Mouse (Mus musculus) cerebellum, adult (tissue): ENCODE measurements around the gene Pla2g10.
"Not testable (repeated sequence)": the region's sequence is repeated elsewhere in the genome, so short reads cannot be mapped to it uniquely, and the experiment has no call there.

ENCODE experiments used
- ATAC-seq: cut with Nextera tagmentation; 2 replicates; pipeline ENCODE4 v1.9.2; 2017; ENCODE audit warnings: mild to moderate bottlenecking, moderate library complexity, mixed read lengths; ENCODE audit not compliant: insufficient number of reproducible peaks, low FRiP score, low TSS enrichment

The Pla2g10 gene

GRCm38 (mm10) chr16:13730285-13731255 lies at the start of gene Pla2g10:
Gene Pla2g10 (minus strand): TSS chr16:13730983.
- no peak for ATAC-seq

DNA sequence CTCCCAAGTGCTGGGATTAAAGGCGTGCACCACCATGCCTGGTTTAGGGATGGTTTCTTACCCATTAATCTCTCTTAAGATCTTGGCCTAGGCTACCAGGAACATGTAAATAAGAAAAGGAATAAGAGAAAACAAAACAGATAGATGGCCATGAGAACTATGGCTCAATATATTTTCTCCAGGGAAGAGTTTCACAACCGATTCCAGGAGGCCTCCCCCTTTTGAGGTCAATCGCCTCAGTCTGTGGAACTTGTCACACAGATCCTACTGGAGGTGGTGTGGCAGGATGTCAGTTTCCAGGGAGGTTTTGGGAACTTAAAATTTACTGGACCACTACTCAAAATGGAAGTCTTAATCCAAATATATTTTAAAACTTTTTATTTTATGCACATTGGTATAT lies 43.9 kb upstream of the Pla2g10 start:
- not testable (repeated sequence) for ATAC-seq

DNA sequence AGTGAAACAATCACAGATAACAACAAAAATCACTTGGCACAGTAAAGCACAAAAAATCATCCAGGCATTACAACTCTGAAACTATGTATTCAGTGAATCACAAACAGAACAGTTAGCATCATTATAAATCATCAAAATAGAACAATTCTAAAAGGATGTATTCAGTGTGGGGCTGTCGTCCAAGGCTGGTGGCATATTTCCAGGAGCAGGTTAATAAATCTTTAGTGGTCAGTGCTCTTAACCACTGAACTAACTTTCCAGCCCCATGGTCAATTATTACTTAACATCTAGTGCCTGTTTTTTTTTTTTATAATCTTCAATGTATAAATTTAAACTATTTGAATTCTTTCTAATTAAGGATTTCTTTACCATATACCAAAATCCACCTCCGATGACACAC lies 43.2 kb upstream of the Pla2g10 start:
- not testable (repeated sequence) for ATAC-seq

DNA sequence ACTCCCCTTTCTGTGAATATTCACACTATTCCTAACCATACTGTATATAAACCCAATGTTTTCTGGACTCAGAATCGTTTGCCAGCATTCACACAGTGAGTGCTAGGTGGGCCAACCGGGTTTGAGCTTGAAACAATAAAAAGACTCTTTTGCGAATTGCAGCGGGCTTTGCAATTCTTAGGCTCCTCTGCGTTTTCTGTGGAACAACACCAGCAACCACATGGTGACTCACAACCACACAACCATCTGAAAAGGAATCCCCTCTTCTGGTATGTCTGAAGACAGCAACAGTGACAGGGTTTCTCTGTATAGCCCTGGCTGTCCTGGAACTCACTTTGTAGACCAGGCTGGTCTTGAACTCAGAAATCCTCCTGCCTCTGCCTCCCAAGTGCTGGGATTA lies 41.3 kb upstream of the Pla2g10 start:
- not testable (repeated sequence) for ATAC-seq

GRCm38 (mm10) chr16:13771603-13772002 lies 40.8 kb upstream of the Pla2g10 start:
- not testable (repeated sequence) for ATAC-seq

DNA sequence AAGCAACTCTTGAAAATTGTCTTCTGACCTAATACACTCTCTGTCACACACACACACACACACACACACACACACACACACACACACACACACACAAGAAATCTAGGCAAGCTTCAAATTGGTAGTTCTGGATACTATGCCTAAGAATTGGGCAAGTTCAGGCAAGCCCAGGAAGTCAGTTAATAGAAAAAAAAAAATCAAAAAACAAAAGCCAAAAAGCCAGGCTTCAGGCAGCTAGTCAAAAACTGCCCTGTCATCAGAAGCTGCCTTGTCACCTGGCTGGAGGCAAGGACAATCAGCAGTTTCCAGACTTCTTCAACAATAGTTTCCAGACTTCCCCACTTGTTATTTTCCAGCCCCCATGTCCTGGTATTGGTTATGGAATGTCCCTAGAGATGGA lies 35.6 kb upstream of the Pla2g10 start:
- no peak for ATAC-seq

DNA sequence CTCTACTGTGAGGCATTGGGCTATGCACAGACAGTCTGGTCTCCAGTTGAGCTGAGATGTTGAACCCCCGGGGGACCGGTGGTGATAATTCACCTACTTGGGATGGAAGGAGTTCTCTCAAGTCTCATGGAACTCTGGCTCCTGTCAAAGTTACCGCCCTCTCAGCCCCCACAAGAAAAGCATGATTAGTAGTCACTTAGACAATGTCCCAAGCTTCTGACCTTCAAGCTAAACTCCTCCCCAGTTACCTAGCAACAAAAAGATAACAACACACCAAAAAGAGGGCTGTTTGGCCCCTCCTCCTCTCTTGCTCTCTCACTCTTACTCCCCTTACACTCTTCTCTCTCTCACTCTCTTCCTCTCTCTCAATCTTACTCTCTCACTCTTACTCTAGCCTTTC lies 33.7 kb upstream of the Pla2g10 start:
- no peak for ATAC-seq

DNA sequence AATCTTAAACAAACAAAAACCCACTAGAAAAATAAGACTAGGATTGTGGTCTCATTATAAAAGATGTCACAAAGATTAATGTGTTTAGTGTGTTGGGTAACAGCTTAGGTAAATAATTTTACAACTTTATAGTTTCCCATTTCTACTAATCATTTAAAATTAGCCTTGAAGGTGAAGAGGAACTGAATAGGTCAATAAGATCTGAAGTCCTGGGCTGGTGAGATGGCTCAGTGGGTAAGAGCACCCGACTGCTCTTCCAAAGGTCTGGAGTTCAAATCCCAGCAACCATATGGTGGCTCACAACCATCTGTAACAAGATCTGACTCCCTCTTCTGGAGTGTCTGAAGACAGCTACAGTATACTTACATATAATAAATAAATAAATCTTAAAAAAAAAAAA lies 32.0 kb upstream of the Pla2g10 start:
- ATAC-seq, result not testable (repeated sequence)

DNA sequence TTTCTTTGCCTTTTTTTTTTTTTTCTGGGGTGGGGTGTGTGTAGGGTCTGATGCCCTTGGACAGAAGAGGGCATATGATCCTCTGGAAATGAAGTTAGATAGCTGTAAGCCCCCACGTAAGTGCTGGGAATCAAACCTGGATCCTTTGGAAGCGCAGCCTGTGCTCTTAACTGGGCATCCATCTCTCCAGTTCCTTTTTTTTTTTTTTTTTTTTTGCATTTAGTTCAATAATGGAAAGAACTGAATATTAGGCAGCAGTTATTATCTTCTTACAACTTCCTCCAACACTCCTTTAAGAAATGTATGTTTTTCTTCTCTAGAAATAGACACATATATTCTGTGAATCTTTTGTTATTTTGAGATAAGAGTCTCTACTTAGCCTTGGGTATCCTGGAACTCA lies 27.0 kb upstream of the Pla2g10 start:
- no peak for ATAC-seq

DNA sequence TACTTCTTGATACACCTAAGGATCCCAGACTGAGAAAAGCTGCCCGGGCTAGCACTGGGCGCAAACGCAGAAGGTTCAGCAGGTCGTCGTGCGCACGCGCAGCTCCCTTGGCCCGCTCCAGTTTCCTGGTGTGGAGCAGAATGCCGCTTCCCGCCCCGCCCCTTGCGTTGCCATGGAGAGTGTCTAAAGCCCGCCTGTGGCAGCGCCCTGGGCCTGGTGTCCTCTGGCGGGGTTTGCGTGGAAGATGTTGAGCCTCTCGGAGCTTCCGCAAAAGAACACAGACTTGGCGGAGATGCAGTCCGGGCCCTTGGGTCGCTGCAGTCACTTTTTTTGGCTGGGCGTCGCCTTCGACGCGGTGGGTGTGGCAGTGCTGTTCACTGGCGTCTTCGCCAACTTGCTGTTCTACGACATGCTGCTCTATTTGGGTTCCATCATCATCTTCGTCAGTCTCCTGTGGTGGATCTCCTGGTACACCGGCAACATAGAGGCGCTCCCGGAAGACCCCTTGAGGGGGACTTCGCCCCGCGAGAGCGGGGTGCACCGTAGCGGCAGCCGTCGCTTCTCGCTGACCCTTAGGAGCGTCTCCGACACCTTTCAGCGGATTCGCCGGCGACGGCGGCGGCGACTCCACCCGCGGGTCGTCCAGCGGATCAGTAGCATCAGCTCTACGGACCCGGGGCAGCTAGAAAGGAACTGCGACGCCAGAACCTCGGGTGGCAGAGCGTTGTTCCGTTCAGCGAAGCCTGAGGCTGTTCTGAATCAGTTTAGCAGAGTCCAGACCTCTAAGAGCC lies 23.8 kb upstream of the Pla2g10 start:
- peak; percentile 99 for ATAC-seq

GRCm38 (mm10) chr16:13753986-13754385 lies 23.2 kb upstream of the Pla2g10 start:
- no peak for ATAC-seq

- no peak for ATAC-seq
Measured at GRCm38 (mm10) chr16:13750626-13751025, 19.8 kb upstream of the Pla2g10 start.

DNA sequence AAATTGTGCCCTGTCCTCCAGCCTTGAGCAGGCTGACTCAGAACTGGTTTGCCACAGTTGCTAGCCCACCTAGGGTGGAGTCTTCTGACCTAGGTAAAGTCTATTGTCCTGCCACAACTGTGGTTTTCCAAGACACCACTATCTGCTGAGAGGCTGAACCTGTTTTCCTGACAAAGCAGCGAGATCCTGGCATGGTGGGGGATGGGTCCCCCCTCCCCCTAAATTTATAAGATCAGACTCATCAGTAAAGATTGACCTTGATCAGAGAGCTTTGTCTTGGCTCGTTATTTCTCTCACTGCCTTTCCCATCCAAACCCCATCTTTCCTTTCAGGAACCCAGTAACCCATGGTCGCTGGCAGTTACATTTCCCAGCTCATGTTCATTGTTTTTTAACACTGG lies 19.2 kb upstream of the Pla2g10 start:
- no peak for ATAC-seq

GRCm38 (mm10) chr16:13749306-13749705 lies 18.5 kb upstream of the Pla2g10 start:
- ATAC-seq, result no peak

DNA sequence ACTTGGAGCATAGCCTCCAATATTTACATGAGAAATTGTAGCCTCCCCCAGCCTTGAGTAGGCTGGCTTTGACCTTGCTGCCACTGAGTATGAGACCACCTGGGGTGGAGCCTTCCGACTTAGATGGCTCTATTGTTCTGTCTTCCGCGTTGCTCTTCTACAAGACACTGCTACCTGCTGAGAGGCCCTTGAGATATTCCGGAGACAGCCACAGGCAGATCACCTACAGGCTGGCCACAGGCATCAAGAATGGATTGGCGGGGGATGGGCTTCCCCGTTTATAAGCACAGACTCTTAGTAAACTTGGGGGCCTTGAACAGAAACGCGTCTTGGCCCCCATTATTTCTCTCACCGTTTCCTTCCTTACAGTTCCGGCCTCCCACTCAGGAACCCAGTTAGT lies 18.0 kb upstream of the Pla2g10 start:
- not testable (repeated sequence) for ATAC-seq

DNA sequence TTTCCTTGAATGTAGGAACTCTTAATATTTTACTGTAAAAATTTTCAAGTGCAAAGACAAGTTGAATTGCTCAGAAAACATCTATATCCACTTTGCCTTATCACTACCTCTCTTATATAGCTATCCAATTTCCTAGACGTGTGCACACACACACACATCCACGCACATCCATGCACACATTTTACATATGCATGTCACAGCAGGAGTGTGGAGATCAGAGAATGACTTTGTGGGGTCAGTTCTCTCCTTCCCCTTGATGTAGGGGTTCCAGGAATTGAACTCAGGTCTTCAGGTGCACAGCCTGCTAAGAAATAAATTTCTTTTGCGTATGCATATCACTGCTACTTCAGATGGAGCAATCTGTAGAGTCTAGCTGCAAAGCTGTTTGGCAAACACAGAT lies 17.3 kb upstream of the Pla2g10 start:
- no peak for ATAC-seq

DNA sequence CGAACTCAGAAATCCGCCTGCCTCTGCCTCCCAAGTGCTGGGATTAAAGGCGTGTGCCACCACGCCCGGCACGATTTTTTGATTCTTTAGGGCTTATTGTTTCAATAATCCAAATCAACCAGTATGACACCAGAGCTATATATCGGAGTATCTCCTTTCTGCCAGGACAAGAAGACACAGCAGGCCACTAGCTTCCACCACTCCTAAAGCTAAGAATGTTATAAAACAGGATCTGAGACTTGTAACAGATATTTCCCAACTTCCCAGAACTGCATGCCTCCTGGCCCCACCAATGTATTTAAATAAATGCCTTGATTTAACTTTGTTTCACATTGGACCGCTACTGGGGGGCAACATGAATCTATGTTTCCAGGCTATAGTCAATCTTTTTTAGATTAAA lies 16.9 kb upstream of the Pla2g10 start:
- no peak for ATAC-seq

DNA sequence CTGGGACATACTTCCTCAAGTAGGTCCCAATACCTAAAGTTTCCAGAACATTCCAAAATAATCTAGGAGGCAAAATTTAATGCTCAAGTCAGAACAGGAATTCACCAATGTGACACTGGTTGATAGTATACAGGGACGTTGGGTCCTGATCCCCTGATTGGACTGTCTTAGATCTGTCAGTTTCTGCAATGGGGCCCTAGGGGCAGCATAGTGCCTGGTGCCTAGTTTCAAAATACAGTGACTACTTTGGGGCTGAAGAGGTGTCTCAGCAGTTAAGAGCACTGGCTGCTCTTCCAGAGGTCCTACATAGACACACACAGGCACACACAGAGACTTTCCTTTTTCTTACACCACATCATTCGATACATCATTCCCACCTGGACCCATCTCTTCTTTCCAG lies 10.1 kb upstream of the Pla2g10 start:
- ATAC-seq, result no peak

GRCm38 (mm10) chr16:13739044-13739443 lies 8.3 kb upstream of the Pla2g10 start:
- not testable (repeated sequence) for ATAC-seq

DNA sequence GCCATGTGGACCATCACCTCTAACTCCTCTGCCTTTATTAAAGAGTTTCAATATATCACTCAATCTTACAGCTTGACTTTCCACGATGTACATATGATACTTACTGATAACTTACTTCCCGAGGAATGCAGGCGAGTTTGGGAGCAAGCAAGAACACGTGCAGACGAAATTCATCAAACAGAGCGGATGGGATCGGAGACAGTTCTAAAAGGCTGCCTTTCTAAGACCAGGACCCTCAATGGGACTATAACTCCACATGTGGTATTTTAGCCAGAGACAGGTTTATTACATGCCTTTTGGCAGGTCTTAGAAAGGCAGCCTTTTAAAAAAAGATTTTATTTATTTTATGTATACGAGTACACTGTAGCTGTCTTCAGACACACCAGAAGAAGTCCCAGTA lies 5.2 kb upstream of the Pla2g10 start:
- no peak for ATAC-seq

- peak; percentile 45; the same call in 1 of the 2 replicates for ATAC-seq
Measured at GRCm38 (mm10) chr16:13733518-13734137, 2.8 kb upstream of the Pla2g10 start.
